Mouse (Mus musculus) forebrain, embryonic 10.5 days (tissue): ENCODE results near the gene Mta1. TPM values are rescaled to one million over a fixed set of nuclear protein-coding genes. Genes with fewer than 3 reads are reported as not detected.

Source experiments
- DNase-seq: peaks from one replicate; pipeline ENCODE4 v3.0.0-alpha.2; 2017; ENCODE audit warnings: low spot score; ENCODE audit errors: extremely low spot score
- H3K27ac ChIP-seq: fragments of 300-500 bp; sonication (generic); 2 replicates; pipeline ENCODE4 v1.5.1; 2016; ENCODE audit warnings: mild to moderate bottlenecking
- H3K27me3 ChIP-seq: fragments of 300-500 bp; sonication (generic); 2 replicates; pipeline ENCODE4 v1.6.1; 2016; ENCODE audit warnings: mild to moderate bottlenecking; ENCODE audit not compliant: poor library complexity, severe bottlenecking
- H3K36me3 ChIP-seq: fragments of 300-500 bp; sonication (generic); replicated peaks from 2 replicates; pipeline ENCODE4 v1.6.1; 2016; ENCODE audit warnings: mild to moderate bottlenecking, moderate library complexity
- H3K4me1 ChIP-seq: fragments of 300-500 bp; sonication (generic); 2 replicates; pipeline ENCODE4 v1.6.1; 2016
- H3K4me3 ChIP-seq: fragments of 300-500 bp; sonication (generic); 2 replicates; pipeline ENCODE4 v1.5.1; 2016; ENCODE audit warnings: mild to moderate bottlenecking, moderate library complexity
- H3K9me3 ChIP-seq: fragments of 300-500 bp; sonication (generic); 2 replicates; pipeline ENCODE4 v1.6.1; 2016; ENCODE audit warnings: mild to moderate bottlenecking, moderate library complexity
- WGBS: fragments of 180-500 bp; shearing (Covaris S2); methylation state at CpG from one replicate; pipeline ENCODE4 v1.1.7; 2016; 5-methylcytosine and 5-hydroxymethylcytosine counted together
- polyA plus RNA-seq: library from polyadenylated mRNA; unstranded; fragments of >200 nt; fragmentation: Nextera tagmentation; extraction: Ambion mirVana; gene quantifications from 2 replicates; pipeline ENCODE4 v1.2.1, GENCODE M21; 2016

The Mta1 gene
- polyA plus RNA-seq: 21.2 and 22.7 TPM in 2 replicates

DNA sequence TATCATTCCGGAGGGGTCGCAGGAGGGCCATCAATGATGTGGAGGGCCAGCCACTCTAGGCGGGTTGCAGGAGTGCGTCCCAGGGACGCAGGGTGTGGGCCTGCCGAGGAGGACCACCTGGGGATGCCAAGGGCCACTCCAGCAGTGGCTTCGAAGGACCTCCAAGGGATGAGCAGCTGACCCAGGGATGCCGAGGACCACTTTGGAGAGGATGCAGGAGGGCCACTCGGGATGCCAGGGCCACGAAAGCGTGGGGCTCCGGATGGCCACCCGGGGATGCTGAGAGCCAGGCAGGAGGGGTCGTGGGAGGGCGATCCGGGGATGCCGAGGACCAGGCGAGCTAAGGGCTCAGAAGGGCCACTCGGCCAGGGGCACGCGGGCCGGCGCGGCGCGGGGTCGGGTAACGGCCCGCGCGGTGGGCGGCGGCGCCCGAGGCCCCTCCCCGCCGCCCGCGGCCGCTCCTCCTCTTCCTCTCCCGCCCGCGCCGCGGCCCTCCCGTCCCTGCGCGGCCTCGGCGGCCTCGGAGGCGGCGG, at the start of gene Mta1:
Mta1 (plus strand) TSS at position 530 of the 533 bp plus-strand sequence.
- Histone ChIP-seq H3K9me3 (no peaks in the 10 kb centered on the region), H3K36me3 (peaks cover 33% of the 10 kb centered on the region), H3K27me3 (0 out of 2 replicates have a peak, but pooled peaks cover 5% of the 10 kb centered on the region), H3K4me1 (peaks cover 50% of the 10 kb centered on the region), H3K27ac (peak within 1 kb of the TSS; percentile 98), H3K4me3 (peak within 1 kb of the TSS; percentile 99)
- WGBS: 3% methylated on average over 31 of the region's 53 CpGs
- peak; percentile 58 for DNase-seq

DNA sequence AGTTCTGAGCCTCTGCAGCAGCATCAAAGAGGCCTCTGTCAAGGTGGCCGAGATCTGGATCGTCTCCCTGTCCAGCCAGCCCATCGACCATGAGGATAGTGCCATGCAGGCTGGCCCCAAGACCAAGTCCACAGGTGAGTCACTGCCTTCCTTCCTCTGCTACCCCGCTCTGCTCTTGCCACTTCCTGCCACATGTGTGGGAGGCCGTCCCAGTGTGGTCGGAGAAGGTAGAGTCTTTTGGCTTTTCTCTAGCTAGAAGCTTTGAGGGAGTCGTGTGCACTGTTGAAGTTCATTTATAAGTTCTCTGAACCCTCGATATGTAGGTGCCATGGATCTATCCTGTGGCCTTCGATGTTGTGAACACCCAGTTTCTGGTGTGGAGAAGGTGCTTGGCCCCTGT, 48.2 kb upstream of the Mta1 start:
- no peak for DNase-seq
- 91% methylated on average over 9 of the region's 9 CpGs for WGBS
- Histone ChIP-seq H3K4me3 (no peak overlapping the region), H3K9me3 (no peaks in the 10 kb centered on the region), H3K27ac (no peak overlapping the region), H3K4me1 (peaks cover 12% of the 10 kb centered on the region), H3K27me3 (no peaks in the 10 kb centered on the region), H3K36me3 (peaks cover 96% of the 10 kb centered on the region)

DNA sequence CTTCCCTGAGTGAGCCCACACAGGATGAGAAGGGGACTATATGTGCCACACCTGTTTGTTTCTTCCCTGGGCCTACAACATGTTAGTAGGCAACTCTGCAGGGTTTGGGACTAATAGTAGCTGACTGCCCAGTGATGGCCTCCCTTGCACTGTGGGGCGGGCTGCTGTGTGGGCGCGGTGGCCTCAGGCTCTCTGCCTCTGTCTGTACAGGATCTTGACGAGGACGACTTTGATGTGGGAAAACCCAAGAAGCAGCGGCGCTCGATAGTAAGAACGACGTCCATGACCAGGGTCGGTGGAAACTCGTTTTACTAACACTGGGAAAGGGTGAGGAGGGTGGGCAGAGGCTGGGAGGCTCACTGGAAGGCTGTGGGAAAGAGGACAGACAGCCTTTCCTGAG, 47.4 kb upstream of the Mta1 start:
- H3K36me3 ChIP-seq: peaks cover 95% of the 10 kb centered on the region
- H3K27me3 ChIP-seq: no peaks in the 10 kb centered on the region
- peak overlapping the region; percentile 74; the same call in 1 of the 2 replicates for H3K27ac ChIP-seq
- no peak overlapping the region for H3K4me3 ChIP-seq
- WGBS: 94% methylated on average over 12 of the region's 12 CpGs
- DNase-seq: no peak
- peaks cover 12% of the 10 kb centered on the region for H3K4me1 ChIP-seq
- H3K9me3 ChIP-seq: no peaks in the 10 kb centered on the region

DNA sequence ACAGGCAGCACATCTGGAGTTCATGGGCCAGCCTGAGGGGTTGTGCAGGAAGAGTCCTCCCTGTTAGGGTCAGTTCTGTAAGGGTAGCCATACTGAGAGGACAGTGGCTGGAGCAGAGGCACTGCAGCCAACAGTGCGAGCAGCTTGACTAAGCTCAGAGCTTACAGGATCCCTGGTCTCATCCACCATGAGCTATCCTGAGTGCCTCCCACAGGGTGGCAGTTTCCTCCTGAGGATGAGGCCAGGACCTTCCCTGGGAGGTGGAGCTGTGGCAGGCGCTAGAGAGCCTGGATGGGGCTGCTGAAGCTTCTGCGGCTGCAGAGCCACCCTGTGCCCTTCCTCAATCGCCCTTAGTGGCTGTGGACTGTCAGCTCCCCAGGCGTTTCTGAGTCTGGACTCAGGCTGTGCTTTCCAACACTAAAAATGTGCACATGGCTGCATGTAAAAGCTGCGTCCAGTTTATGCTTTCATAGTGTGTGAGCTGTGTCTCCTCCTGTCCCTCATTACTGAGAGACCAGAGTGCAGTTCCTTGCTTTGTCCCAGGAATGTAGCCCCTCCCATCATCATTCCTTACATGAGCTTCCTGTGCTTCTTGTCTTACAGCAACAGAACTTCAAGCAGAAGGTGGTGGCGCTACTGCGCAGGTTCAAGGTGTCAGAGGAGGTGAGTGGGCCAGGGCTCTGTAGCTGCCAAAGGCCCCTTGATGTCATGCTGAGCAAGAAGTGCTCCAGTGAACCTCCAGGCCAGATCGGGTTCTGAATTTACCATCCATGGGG, 46.3 kb upstream of the Mta1 start:
- Histone ChIP-seq H3K4me3 (no peak overlapping the region), H3K9me3 (no peaks in the 10 kb centered on the region), H3K27ac (peak overlapping the region; percentile 74), H3K27me3 (no peaks in the 10 kb centered on the region), H3K4me1 (peaks cover 12% of the 10 kb centered on the region), H3K36me3 (peaks cover 95% of the 10 kb centered on the region)
- WGBS: 62% methylated on average over 9 of the region's 9 CpGs
- DNase-seq: no peak

DNA sequence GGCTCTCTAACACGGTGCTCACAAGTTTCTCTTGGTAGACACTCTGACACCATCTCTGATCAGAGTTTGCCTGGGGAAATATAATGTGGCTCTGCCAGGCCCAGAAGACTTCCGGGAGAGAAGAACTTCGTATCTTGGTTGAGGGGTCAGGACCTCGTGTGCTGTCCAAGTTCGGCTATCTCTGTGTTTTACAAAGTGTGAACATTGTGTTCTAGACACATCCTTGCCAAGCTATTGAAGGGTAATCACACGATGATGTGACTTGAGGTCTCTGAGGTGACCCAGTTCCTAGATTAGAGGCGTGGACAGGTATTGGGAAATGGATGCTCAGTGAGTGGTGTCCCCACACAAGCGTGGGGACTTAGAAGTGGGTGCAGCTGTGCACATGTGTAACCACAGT, 42.0 kb upstream of the Mta1 start:
- Histone ChIP-seq H3K27ac (no peak overlapping the region), H3K36me3 (peaks cover 98% of the 10 kb centered on the region)

GRCm38 (mm10) chr12:113060178-113060577, 37.9 kb upstream of the Mta1 start:
- H3K9me3 ChIP-seq: no peaks in the 10 kb centered on the region
- no peak overlapping the region for H3K27ac ChIP-seq
- no peak for DNase-seq
- WGBS: 92% methylated on average over 5 of the region's 5 CpGs
- no peaks in the 10 kb centered on the region for H3K27me3 ChIP-seq
- H3K4me1 ChIP-seq: no peaks in the 10 kb centered on the region
- H3K36me3 ChIP-seq: peaks cover 98% of the 10 kb centered on the region
- no peak overlapping the region for H3K4me3 ChIP-seq

More for the DNA sequence above, 42.0 kb upstream of the Mta1 start:
- Histone ChIP-seq H3K27me3 (no peaks in the 10 kb centered on the region), H3K4me3 (no peak overlapping the region), H3K4me1 (peaks cover 11% of the 10 kb centered on the region), H3K9me3 (no peaks in the 10 kb centered on the region)
- DNase-seq: no peak
- WGBS: 92% methylated on average over 8 of the region's 8 CpGs

- H3K9me3 ChIP-seq: no peaks in the 10 kb centered on the region
- no peak overlapping the region for H3K27ac ChIP-seq
- no peak overlapping the region for H3K4me3 ChIP-seq
- H3K27me3 ChIP-seq: no peaks in the 10 kb centered on the region
- 89% methylated on average over 9 of the region's 9 CpGs for WGBS
- H3K36me3 ChIP-seq: peaks cover 97% of the 10 kb centered on the region
- DNase-seq: no peak
- no peaks in the 10 kb centered on the region for H3K4me1 ChIP-seq
Measured at GRCm38 (mm10) chr12:113061606-113062005, 36.5 kb upstream of the Mta1 start.

GRCm38 (mm10) chr12:113062201-113062600, 35.9 kb upstream of the Mta1 start:
- H3K27me3 ChIP-seq: no peaks in the 10 kb centered on the region
- no peaks in the 10 kb centered on the region for H3K9me3 ChIP-seq
- H3K4me1 ChIP-seq: no peaks in the 10 kb centered on the region
- WGBS: 88% methylated on average over 10 of the region's 10 CpGs
- peaks cover 97% of the 10 kb centered on the region for H3K36me3 ChIP-seq
- no peak for DNase-seq
- no peak overlapping the region for H3K4me3 ChIP-seq
- no peak overlapping the region for H3K27ac ChIP-seq

GRCm38 (mm10) chr12:113063700-113064099, 34.4 kb upstream of the Mta1 start:
- Histone ChIP-seq H3K36me3 (peaks cover 97% of the 10 kb centered on the region), H3K27ac (no peak overlapping the region), H3K9me3 (no peaks in the 10 kb centered on the region), H3K4me1 (no peaks in the 10 kb centered on the region), H3K4me3 (no peak overlapping the region), H3K27me3 (no peaks in the 10 kb centered on the region)
- 96% methylated on average over 7 of the region's 7 CpGs for WGBS
- no peak for DNase-seq

DNA sequence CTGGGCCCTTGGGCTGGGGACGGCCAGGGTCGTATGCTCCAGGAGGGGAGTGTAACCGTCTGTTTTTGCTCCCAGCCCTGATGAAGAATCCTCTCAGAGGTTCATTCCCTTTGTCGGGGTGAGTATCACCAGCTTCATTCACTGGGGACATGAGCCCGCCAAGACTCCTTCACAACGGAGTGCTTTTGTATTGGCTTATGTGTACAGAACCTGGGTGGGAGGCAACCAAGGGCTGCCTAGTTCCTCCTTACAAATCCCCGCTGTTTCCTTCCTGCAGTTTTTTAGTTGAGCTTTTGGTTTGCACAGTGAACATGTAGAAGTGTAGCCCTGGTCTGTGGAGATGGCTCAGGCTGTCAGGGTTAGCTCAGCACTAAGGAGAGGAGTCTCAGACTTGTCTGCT, 30.1 kb upstream of the Mta1 start:
- Histone ChIP-seq H3K4me3 (no peak overlapping the region), H3K36me3 (peaks cover 93% of the 10 kb centered on the region), H3K9me3 (no peaks in the 10 kb centered on the region), H3K4me1 (no peaks in the 10 kb centered on the region), H3K27ac (no peak overlapping the region), H3K27me3 (no peaks in the 10 kb centered on the region)
- 91% methylated on average over 7 of the region's 7 CpGs for WGBS
- DNase-seq: no peak

GRCm38 (mm10) chr12:113069389-113069788, 28.7 kb upstream of the Mta1 start:
- H3K27ac ChIP-seq: no peak overlapping the region
- no peak overlapping the region for H3K4me3 ChIP-seq
- no peaks in the 10 kb centered on the region for H3K9me3 ChIP-seq
- no peaks in the 10 kb centered on the region for H3K27me3 ChIP-seq
- no peak for DNase-seq
- peaks cover 12% of the 10 kb centered on the region for H3K4me1 ChIP-seq
- peaks cover 80% of the 10 kb centered on the region for H3K36me3 ChIP-seq
- WGBS: 97% methylated on average over 6 of the region's 6 CpGs

DNA sequence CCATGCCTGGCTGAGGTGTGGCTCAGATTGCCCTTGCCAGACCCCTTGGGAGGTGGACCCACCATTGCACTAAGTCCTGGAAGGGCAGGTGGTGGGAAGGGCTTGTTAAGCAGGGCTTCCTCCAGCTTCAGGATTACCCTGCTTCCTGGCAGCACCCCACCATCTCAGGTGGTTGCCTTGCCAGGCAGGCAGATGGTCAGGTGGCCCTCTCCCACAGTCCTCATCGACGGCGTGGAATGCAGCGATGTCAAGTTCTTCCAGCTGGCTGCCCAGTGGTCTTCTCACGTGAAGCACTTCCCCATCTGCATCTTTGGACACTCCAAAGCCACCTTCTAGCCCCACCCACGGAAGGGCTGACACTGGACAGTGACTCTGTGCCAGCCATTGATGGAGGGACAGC, 26.8 kb upstream of the Mta1 start:
- Histone ChIP-seq H3K9me3 (no peaks in the 10 kb centered on the region), H3K4me3 (no peak overlapping the region), H3K27ac (no peak overlapping the region), H3K4me1 (peaks cover 25% of the 10 kb centered on the region), H3K27me3 (no peaks in the 10 kb centered on the region), H3K36me3 (peaks cover 62% of the 10 kb centered on the region)
- no peak for DNase-seq
- 89% methylated on average over 6 of the region's 6 CpGs for WGBS

- WGBS: 86% methylated on average over 6 of the region's 6 CpGs
- H3K4me1 ChIP-seq: peaks cover 25% of the 10 kb centered on the region
- H3K9me3 ChIP-seq: no peaks in the 10 kb centered on the region
- H3K36me3 ChIP-seq: peaks cover 57% of the 10 kb centered on the region
- no peak for DNase-seq
- no peak overlapping the region for H3K27ac ChIP-seq
- no peaks in the 10 kb centered on the region for H3K27me3 ChIP-seq
- no peak overlapping the region for H3K4me3 ChIP-seq
Measured at GRCm38 (mm10) chr12:113071827-113072226, 26.3 kb upstream of the Mta1 start.
